Mouse (Mus musculus) midbrain, embryonic 12.5 days (tissue): ENCODE data around the gene Olfr320. TPM values are rescaled to one million over a fixed set of nuclear protein-coding genes. Genes with fewer than 3 reads are reported as not detected.
A peak's percentile ranks its signal among the peaks of the same experiment; 100 is the strongest.

Source experiments
- ATAC-seq: fragments of 200-750 bp; cut with Nextera tagmentation; 2 replicates; pipeline ENCODE4 v1.8.0; 2017; ENCODE audit warnings: low read depth, moderate TSS enrichment, moderate library complexity; ENCODE audit not compliant: low FRiP score
- H3K27ac ChIP-seq: fragments of 300-500 bp; sonication (generic); replicated peaks from 2 replicates; pipeline ENCODE4 v1.5.1; 2016; ENCODE audit warnings: mild to moderate bottlenecking
- H3K27me3 ChIP-seq: fragments of 300-500 bp; sonication (generic); 2 replicates; pipeline ENCODE4 v1.6.1; 2016; ENCODE audit warnings: mild to moderate bottlenecking
- H3K36me3 ChIP-seq: fragments of 300-500 bp; sonication (generic); 2 replicates; pipeline ENCODE4 v1.6.1; 2016
- H3K4me1 ChIP-seq: fragments of 300-500 bp; sonication (generic); 2 replicates; pipeline ENCODE4 v1.6.1; 2016
- H3K4me2 ChIP-seq: fragments of 300-500 bp; sonication (generic); replicated peaks from 2 replicates; pipeline ENCODE4 v1.6.1; 2016; ENCODE audit warnings: mild to moderate bottlenecking, moderate library complexity
- H3K4me3 ChIP-seq: fragments of 300-500 bp; sonication (generic); 2 replicates; pipeline ENCODE4 v1.5.1; 2016; ENCODE audit warnings: mild to moderate bottlenecking
- H3K9ac ChIP-seq: fragments of 300-500 bp; sonication (generic); replicated peaks from 2 replicates; pipeline ENCODE4 v1.6.1; 2016; ENCODE audit warnings: mild to moderate bottlenecking, moderate library complexity
- H3K9me3 ChIP-seq: fragments of 300-500 bp; sonication (generic); 2 replicates; pipeline ENCODE4 v1.6.1; 2016; ENCODE audit warnings: mild to moderate bottlenecking
- WGBS: fragments of 180-500 bp; shearing (Covaris S2); methylation state at CpG from one replicate; pipeline ENCODE4 v1.1.7; 2016; 5-methylcytosine and 5-hydroxymethylcytosine counted together
- polyA plus RNA-seq: library from polyadenylated mRNA; unstranded; fragments of >200 nt; fragmentation: Nextera tagmentation; extraction: Ambion mirVana; gene quantifications from 2 replicates; pipeline ENCODE4 v1.2.1, GENCODE M21; 2016

Olfr320 gene
- not detected in 2 replicates for polyA plus RNA-seq

- Histone ChIP-seq H3K4me1 (no peaks in the 10 kb centered on the region), H3K9ac (no peak within 1 kb of the TSS), H3K4me2 (no peak within 1 kb of the TSS), H3K9me3 (no peaks in the 10 kb centered on the region), H3K36me3 (no peaks in the 10 kb centered on the region), H3K27ac (no peak within 1 kb of the TSS), H3K4me3 (no peak within 1 kb of the TSS), H3K27me3 (no peaks in the 10 kb centered on the region)
- ATAC-seq = no peak
- 91% methylated on average over 1 of the region's 1 CpGs for WGBS
Observed at GRCm38 (mm10) chr11:58680799-58681198, at the start of gene Olfr320. Gene Olfr320, plus strand, starts transcription at chr11:58681099.

- H3K9ac ChIP-seq = no peak overlapping the region
Observed at GRCm38 (mm10) chr11:58634878-58635277, 46.0 kb upstream of the Olfr320 start.

GRCm38 (mm10) chr11:58636376-58636977 is 44.4 kb upstream of the Olfr320 start:
- Histone ChIP-seq H3K36me3 (no peaks in the 10 kb centered on the region), H3K9me3 (no peaks in the 10 kb centered on the region), H3K4me1 (peaks cover 11% of the 10 kb centered on the region; the same call in 1 of the 2 replicates), H3K27me3 (peaks cover 23% of the 10 kb centered on the region), H3K4me2 (no peak overlapping the region), H3K27ac (no peak overlapping the region), H3K9ac (no peak overlapping the region), H3K4me3 (no peak overlapping the region)
- ATAC-seq = no peak
- WGBS = 23% methylated on average over 4 of the region's 4 CpGs

More at GRCm38 (mm10) chr11:58634878-58635277, 46.0 kb upstream of the Olfr320 start:
- no peaks in the 10 kb centered on the region for H3K4me1 ChIP-seq
- H3K27me3 ChIP-seq = peaks cover 10% of the 10 kb centered on the region; the same call in 1 of the 2 replicates
- H3K36me3 ChIP-seq = no peaks in the 10 kb centered on the region
- no peaks in the 10 kb centered on the region for H3K9me3 ChIP-seq
- no peak overlapping the region for H3K4me2 ChIP-seq
- WGBS = 65% methylated on average over 4 of the region's 4 CpGs
- no peak overlapping the region for H3K4me3 ChIP-seq
- H3K27ac ChIP-seq = no peak overlapping the region
- ATAC-seq = no peak

- Histone ChIP-seq H3K4me2 (no peak overlapping the region), H3K4me1 (peaks cover 11% of the 10 kb centered on the region; the same call in 1 of the 2 replicates), H3K36me3 (no peaks in the 10 kb centered on the region), H3K27me3 (peaks cover 28% of the 10 kb centered on the region), H3K9me3 (no peaks in the 10 kb centered on the region), H3K27ac (no peak overlapping the region), H3K9ac (no peak overlapping the region), H3K4me3 (no peak overlapping the region)
- WGBS = 72% methylated on average over 7 of the region's 7 CpGs
- ATAC-seq = no peak
Observed at GRCm38 (mm10) chr11:58638176-58638701, 42.7 kb upstream of the Olfr320 start.

GRCm38 (mm10) chr11:58640272-58640867 is 40.5 kb upstream of the Olfr320 start, which contains the start of gene Trim58:
Gene Trim58, plus strand, starts transcription at chr11:58640465.
- Histone ChIP-seq H3K4me1 (peaks cover 11% of the 10 kb centered on the region; the same call in 1 of the 2 replicates), H3K9me3 (no peaks in the 10 kb centered on the region), H3K9ac (peak within 1 kb of the TSS; percentile 62), H3K4me2 (peak within 1 kb of the TSS; percentile 95), H3K27ac (peak within 1 kb of the TSS; percentile 15; the same call in 1 of the 2 replicates), H3K36me3 (no peaks in the 10 kb centered on the region), H3K27me3 (peaks cover 28% of the 10 kb centered on the region), H3K4me3 (peak within 1 kb of the TSS; percentile 47)
- ATAC-seq = peak; percentile 49; the same call in 1 of the 2 replicates
- WGBS = 2% methylated on average over 34 of the region's 34 CpGs

- Histone ChIP-seq H3K4me3 (peak overlapping the region; percentile 47), H3K27ac (peak overlapping the region; percentile 15; the same call in 1 of the 2 replicates), H3K36me3 (no peaks in the 10 kb centered on the region), H3K4me1 (peaks cover 11% of the 10 kb centered on the region; the same call in 1 of the 2 replicates), H3K4me2 (peak overlapping the region; percentile 95), H3K9ac (no peak overlapping the region), H3K27me3 (peaks cover 28% of the 10 kb centered on the region), H3K9me3 (no peaks in the 10 kb centered on the region)
- 33% methylated on average over 14 of the region's 14 CpGs for WGBS
- ATAC-seq = no peak
Observed at GRCm38 (mm10) chr11:58641057-58641456, 39.8 kb upstream of the Olfr320 start.

- H3K27ac ChIP-seq = no peak overlapping the region
- no peak for ATAC-seq
- 89% methylated on average over 13 of the region's 13 CpGs for WGBS
Observed at GRCm38 (mm10) chr11:58641638-58642358, 39.1 kb upstream of the Olfr320 start.

GRCm38 (mm10) chr11:58643350-58643749 is 37.5 kb upstream of the Olfr320 start:
- ATAC-seq = no peak
- Histone ChIP-seq H3K4me1 (peaks cover 11% of the 10 kb centered on the region; the same call in 1 of the 2 replicates), H3K9ac (no peak overlapping the region), H3K4me2 (no peak overlapping the region), H3K9me3 (no peaks in the 10 kb centered on the region), H3K4me3 (no peak overlapping the region), H3K27ac (no peak overlapping the region), H3K36me3 (no peaks in the 10 kb centered on the region), H3K27me3 (peaks cover 24% of the 10 kb centered on the region)
- WGBS = 45% methylated on average over 6 of the region's 6 CpGs

More at GRCm38 (mm10) chr11:58641638-58642358, 39.1 kb upstream of the Olfr320 start:
- Histone ChIP-seq H3K36me3 (no peaks in the 10 kb centered on the region), H3K9ac (no peak overlapping the region), H3K9me3 (no peaks in the 10 kb centered on the region), H3K4me2 (no peak overlapping the region), H3K4me1 (peaks cover 11% of the 10 kb centered on the region; the same call in 1 of the 2 replicates), H3K4me3 (no peak overlapping the region), H3K27me3 (peaks cover 28% of the 10 kb centered on the region)

- H3K9me3 ChIP-seq = no peaks in the 10 kb centered on the region
- H3K27me3 ChIP-seq = no peaks in the 10 kb centered on the region
- 92% methylated on average over 3 of the region's 3 CpGs for WGBS
- H3K4me3 ChIP-seq = no peak overlapping the region
- ATAC-seq = no peak
- H3K9ac ChIP-seq = no peak overlapping the region
- H3K4me2 ChIP-seq = no peak overlapping the region
- H3K4me1 ChIP-seq = no peaks in the 10 kb centered on the region
- H3K36me3 ChIP-seq = no peaks in the 10 kb centered on the region
- H3K27ac ChIP-seq = no peak overlapping the region
Observed at GRCm38 (mm10) chr11:58655151-58655550, 25.7 kb upstream of the Olfr320 start.

- no peaks in the 10 kb centered on the region for H3K27me3 ChIP-seq
- H3K4me3 ChIP-seq = no peak within 1 kb of the TSS
- H3K36me3 ChIP-seq = no peaks in the 10 kb centered on the region
- H3K4me1 ChIP-seq = no peaks in the 10 kb centered on the region
- H3K9ac ChIP-seq = no peak within 1 kb of the TSS
- H3K27ac ChIP-seq = no peak within 1 kb of the TSS
- WGBS = 90% methylated on average over 4 of the region's 4 CpGs
- ATAC-seq = no peak
- H3K9me3 ChIP-seq = no peaks in the 10 kb centered on the region
- no peak within 1 kb of the TSS for H3K4me2 ChIP-seq
Observed at GRCm38 (mm10) chr11:58658596-58658995, 22.3 kb upstream of the Olfr320 start, which contains the start of gene Olfr322. Gene Olfr322, plus strand, starts transcription at chr11:58658782.

- H3K4me1 ChIP-seq = no peaks in the 10 kb centered on the region
- H3K4me3 ChIP-seq = no peak overlapping the region
- no peak overlapping the region for H3K4me2 ChIP-seq
- H3K27ac ChIP-seq = no peak overlapping the region
- H3K36me3 ChIP-seq = no peaks in the 10 kb centered on the region
- no peaks in the 10 kb centered on the region for H3K27me3 ChIP-seq
- no peak for ATAC-seq
- H3K9me3 ChIP-seq = no peaks in the 10 kb centered on the region
- H3K9ac ChIP-seq = no peak overlapping the region
Observed at GRCm38 (mm10) chr11:58669252-58669651, 11.6 kb upstream of the Olfr320 start.
